Mouse (Mus musculus) left cerebral cortex, adult 9 months (tissue): ENCODE measurements around the gene Emg1.
"Not testable (repeated sequence)": the region's sequence is repeated elsewhere in the genome, so short reads cannot be mapped to it uniquely, and the experiment has no call there.

Source experiments
- DNase-seq, 2 experiments: peaks; one replicate each; pipeline ENCODE4 v3.0.0; 2022; ENCODE audit warnings: low spot score in 2 of 2

Gene Emg1

DNA sequence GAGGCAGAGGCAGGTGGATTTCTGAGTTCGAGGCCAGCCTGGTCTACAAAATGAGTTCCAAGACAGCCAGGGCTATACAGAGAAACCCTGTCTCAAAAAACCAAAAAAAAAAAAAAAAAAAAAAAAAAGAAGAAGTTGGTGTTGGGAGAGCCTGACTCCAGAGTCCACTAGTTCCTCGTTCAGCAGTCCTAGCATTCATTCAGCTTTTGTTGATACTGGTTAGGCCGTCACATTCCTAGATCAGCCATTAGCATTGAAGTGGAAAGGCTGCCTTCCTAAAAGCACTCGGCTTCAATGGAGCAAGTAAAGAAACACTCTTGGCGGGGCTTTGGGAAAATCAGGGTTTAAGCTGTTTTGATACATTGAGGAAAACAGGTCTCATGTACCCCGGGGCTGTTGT lies 29.7 kb downstream of the Emg1 start:
- not testable (repeated sequence) for DNase-seq

DNA sequence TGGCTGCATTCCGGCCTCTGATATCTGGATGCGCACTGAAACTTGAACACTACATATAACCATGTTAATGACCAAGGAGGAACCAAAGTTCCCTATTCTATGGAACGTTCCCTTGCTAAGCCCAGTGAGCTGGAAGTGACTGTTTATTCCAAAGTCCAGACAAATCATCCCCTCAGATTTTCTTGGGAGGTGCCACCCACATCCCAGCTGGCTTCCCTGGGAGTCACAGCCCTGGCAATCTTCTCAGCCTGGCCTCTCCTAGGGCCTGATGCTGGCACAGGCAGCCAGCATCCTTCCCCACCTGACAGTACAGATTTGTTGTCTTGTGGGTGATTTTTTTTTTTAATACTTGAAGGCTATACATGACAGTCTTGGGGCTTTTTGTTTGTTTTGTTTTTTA lies 32.5 kb downstream of the Emg1 start:
- peak in 1 of 2 experiments; percentile 37 for DNase-seq

DNA sequence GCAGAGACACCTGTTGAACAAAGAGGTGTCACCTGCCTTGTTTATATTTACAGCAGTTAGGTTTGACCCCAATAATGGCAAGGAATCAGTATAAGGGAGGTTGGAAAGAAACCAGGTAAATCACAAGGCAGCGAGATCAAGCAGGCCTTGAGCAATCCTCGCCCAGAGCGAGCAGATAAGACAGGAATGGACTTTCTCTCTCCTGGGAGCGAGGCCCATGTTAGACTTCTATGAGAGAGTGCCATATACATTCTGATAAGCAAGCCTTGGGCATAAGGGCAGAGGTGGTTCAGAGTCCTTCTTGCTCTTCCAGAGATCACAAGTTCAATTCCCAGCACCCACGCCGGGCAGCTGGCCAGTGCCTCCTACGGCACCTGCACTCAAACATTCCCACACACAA lies 33.2 kb downstream of the Emg1 start:
- no peak for DNase-seq

DNA sequence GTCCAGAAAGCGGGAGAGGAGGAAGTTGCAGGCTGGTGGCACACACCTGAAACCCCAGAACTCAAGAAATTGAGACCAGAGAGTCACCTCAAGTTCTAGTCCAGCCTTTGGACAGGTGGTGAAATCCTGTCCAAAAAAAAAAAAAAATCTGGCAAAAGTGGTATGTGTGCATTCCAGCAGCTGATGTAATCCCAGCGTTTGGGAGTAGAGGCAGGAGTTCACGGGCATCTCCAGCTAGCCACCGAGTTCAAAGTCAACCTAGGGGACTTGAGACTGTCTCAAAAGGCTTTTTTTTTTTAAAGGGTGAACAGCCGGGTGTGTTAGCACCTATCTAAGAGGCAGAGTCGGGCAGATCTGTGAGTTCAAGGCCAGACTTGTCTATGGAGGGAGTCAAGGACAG lies 35.8 kb downstream of the Emg1 start:
- no peak for DNase-seq

DNA sequence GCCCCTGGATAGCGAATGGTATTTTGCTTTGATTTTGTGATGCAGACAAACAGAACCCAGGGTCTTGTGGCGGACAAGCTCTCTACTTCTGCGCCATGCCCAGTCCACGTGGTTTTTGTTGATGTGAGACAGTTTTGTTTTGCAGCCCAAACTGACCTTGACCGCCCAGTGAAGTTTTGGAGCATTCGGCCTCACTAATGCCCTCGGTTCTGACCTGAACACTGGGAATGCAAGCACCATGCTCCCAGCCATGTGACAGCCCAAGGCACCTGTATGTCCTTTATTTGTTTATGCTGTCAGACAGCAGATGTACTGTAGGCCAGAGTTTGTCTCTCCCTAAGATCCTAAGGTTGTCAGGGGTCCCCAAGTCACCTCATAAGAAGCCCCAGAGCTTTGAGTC lies 37.4 kb downstream of the Emg1 start:
- no peak for DNase-seq

DNA sequence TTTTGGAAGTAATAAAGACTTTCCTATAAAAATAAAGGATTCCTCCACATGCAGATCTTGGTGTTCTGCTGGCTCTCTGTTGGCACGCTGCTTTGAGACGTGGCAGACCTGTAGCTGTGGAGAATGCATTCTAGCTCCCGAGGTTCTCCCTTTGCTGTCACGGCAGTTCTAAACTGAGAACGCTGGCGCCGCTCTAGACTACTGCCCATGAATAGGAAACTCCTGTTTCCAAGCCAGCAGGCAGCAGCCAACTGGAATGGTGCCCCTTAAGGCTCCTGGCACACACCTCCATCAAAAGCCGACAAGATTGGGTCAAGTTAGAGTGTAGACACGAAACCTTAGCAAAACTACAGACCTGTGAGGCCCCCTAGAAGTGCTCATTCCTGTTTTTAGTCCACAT lies 38.4 kb downstream of the Emg1 start:
- peak in 1 of 2 experiments; percentile 58 for DNase-seq

DNA sequence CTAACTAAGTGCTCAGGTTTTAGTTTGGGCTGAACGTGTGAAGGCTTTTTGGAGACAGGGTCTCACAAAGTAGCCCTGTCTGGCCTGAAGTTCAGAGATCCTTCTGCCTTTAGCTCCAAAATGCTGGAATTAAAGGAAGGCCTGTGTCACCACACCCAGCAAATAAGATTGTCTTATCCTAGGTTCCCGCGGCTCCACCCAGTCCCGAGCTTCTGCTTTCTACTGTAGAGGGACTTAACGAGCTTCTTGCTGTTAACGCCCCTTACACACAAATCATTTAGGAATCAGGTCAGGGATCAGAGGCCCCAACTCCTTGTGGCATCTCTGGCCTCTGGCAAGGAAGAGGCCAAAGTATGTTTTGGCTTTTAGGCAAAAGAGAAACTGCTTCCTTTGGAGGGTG lies 39.9 kb downstream of the Emg1 start:
- DNase-seq: no peak

DNA sequence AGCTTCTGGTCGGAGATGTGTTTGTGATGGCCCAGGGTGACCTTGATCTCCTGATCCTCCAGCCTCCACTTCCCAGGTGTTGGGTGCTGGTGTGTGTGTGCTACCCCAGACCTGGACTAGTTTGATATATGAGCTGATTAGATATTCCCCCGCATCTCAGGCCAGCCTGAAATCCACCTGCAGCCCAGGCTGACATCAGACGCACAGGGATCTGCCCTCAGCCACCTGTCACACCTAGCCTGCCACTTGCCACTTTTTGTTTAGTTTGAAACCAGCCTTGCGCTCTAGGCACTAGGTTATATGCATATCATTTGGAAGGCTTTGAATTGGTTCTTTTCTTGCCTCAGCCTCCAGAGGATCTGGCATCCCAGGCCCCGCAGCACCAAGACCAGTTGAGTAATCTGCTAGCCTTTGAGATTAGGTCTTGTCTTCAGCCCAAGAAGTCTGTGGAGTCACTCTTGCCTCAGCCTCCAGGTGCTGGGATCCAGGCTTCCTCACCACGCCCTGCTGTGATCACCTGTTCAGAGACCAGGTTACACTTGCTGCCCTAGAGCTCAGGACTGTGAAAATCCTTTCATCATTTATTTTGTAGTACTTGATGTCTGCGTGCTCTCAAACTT lies 41.6 kb downstream of the Emg1 start:
- no peak for DNase-seq

DNA sequence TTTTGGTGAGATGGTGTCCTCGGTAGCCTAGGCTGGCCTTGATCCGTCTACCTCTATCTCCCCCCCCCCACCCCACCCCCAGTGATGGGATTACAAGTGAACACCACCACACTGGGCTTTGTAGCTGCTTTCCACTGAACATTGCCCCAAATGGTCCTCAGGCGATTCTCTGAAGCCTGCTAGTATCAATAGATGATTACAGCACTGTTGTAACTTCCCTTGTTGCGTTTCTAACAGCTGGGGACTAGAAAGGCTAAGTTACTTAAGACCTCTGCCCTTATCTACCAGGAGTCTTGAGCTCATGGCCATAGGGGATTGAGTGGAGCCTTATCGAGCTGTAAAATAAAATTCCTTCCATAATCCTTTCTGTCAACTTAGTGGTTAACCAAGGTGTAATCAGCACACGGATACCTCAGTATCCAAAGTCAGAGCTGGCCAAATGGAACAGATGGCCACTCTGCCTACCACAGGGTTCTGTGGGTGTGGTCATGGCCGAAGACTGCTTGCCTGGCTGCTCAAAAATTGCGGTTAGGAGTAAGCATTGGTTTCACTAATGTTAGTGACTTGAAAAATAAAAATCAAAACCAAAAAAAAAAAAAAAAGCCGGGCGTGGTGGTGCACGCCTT lies 42.6 kb downstream of the Emg1 start:
- no peak for DNase-seq

DNA sequence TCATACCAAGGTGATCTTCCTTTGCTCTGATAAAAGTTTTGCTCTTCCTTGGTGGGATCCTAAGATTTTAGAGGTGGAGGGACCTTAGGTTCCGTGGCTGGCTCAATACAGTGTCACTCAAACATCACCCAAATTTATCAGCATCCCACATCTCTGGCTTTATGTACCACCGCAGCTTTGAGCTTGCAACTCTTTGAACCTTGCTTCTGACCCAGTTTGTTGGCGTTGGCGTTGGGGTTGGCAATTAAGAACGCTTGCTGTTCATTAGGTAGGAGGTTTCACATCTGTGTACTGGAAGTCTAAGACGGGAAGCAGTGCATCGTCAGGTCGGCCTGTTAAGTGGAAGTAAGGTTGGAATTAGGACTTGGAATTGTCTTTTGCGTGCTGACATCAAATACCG lies 47.0 kb downstream of the Emg1 start:
- no peak for DNase-seq

DNA sequence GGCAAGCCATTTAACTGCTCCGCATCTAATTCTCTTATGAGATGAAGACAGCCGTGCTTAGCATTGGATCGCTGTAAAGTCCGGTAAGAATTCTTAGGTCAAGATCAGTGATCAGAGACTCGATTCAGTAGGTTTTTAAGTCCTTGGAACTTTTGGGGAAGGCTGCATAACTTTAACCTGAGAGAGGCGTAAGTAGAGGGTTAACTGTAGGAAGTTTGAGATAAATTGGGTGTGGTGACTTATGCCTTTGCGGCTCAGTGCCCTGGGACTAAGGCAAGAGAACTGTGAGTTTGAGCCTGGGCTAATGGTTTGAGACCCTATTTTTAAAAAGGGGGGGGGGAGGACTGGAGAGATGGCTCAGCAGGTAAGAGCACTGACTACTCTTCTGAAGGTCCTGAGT lies 47.7 kb downstream of the Emg1 start:
- no peak for DNase-seq

DNA sequence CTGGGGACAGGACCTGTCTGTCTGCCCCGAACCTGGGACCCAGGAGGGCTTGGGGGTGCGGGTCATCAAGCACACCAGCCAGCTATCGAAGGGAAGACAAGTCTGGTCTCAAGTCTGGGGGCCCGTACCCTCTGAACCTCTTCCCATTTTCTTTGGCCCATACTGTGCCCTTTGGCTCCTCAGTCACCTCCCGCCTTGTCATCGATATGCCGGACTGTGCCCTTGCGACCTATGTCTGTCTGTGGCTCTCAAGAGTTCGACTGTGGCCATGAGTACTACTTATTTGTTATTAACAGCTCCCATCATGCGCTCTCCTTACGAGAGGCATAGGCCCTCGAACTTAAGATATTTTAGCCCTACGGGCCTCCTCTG lies 48.6 kb downstream of the Emg1 start:
- DNase-seq: no peak

DNA sequence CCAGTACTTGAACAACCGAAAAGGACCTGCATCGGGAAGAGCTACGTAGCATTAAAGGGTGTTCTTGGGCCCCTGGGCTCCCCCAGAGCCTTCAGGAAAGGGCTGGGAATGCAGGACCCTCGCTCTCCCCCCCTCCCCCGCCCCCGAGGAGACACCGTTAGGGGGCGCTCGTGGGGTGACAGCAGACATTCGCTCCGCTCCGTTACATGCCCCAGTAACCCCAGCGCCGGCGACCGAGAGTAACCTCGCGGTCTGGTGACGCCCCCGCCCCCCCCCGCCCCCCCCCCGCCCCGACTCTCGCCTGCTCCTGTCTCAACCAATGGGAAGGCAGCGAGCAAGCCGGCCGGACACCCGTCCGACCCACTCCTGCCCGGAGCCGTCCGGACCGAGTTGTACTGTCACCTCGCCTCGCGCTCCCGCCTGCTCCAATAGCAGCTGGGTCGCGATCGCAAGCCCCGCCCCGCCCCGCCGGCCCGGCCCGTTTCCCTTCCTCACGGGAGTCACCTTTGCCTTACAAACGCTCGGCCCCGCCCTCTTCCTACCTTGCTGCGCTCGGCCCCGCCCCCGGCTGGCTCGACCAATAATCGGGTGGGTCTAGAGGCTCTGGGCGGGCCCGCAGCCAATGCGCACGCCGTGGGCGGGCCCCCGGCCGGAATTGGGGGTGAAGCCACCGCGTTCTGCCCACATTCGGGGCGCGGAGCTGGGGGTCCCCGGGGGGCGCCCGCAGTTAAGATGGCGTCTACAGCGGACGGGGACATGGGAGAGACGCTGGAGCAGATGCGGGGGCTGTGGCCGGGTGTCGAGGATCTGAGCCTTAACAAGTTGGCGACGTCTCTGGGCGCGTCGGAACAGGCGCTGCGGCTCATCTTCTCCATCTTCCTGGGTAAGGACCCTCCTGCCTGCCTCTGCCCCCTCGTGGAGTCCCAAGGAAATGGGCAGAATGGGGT lies 49.2 kb downstream of the Emg1 start, which contains the start of gene Lpcat3:
Gene Lpcat3, plus strand, starts transcription at position 551 of the 947 bp plus-strand sequence.
- DNase-seq: peak; percentile 94 to 98

DNA sequence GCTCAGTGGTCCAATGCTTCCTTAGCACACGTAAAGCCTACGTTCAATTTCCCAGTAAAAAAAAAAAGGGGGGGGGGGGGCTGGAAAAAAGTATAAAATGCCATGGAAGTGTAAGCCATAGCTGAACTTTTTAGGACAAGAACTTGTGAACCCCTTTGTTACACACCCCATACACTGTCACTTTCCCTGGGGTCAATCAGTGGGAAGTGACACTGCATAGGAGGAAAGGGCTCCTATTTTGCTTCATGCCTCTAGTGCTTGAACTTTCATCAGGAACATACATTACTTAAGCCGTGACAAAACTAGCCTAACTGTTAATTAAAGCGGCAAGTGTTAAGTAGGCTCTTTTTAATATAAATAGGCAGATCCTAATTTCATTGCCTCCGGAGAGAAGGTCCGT lies 50.0 kb downstream of the Emg1 start:
- DNase-seq: no peak

DNA sequence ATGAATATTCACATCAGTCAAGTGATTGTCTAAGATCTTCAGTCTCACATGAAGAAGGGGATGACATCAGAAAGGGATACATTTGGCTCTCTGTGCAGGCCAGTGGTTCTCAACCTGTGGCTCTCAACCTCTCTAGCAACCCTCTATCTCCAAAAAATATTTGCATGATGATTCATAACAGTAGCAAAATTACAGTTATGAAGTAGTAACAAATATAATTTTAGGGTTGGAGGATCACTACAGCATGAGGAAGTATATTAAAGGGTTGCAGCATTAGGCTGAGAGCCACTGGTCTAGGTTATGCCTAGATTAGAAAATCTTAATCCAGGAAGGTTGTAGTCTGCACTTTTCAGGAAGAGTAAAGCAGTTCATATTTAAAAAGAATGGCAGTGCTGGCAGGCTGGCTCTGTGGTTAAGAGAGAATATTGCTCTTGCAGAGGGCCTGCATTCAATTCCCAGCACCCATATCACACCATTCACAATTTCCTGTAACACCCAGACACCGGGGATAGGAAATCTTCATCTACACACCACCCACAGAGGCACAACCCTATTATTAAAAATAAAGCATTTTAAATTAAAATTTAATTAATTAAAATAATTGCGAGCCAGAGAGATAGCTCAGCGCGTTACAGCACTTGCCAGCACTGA lies 50.7 kb downstream of the Emg1 start:
- no peak for DNase-seq

DNA sequence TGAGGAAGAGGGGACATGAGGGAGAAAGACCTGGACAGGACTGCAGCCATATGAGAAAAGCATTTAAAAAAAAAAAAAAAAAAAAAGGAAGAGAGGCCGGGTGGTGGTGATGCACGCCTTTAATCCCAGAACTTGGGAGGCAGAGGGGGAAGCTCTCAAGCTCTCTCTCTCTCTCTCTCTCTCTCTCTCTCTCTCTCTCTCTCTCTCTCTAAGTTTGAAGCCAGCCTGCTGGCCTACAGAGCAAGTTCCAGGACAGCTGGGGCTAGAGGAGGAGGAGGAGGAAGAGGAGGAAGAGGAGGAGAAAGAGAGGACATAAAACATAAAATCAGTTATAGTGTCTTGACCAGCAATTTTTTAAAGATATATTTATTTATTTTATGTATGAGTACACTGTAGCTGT lies 53.9 kb downstream of the Emg1 start:
- no peak for DNase-seq

DNA sequence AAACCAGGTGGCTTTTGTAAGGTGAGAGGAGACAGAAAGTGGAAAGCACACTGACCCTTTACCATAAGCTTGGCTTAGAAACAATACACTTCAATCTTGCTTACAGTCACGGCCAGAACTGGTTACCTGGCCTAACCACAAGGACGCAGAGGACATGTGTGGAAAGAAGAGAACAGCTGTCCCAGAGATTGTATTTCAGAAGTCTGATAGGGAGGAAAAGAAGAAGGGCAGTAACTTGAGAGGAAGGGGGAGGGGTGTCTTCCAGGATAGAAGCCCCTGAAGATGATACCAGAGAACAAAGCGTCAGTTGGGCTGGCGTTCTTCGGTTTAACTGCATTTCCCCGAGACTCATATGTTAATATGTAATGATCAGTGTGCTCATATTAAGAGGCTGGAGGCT lies 56.1 kb downstream of the Emg1 start:
- no peak for DNase-seq
